Mouse (Mus musculus) A20 (cell line): Measurements from ENCODE around the gene Vmn2r105.

ENCODE experiments used
- DNase-seq: peaks from one replicate; pipeline ENCODE4 v3.0.0-alpha.2; 2011; ENCODE audit warnings: low read depth, low spot score

The Vmn2r105 gene

DNA sequence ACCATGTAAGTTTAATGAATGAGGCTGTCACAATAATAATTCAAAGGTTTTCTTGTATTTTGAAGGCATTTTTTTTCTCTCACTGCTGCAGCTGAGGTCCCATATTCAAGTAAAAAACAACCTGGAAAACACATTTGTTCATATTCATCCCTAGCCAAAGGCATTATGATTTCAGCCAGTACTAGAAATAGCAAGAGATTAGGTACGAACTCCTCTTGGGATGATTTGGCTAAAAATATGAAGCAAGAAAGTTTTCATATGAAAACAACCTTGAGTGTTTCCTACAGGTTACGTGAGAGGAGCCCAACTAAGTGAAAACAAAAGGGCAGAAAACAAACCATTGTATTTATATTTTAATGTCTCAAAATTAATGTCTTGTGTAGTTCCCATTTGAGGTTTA, at the start of gene Vmn2r105:
TSS of gene Vmn2r105 (minus strand) at position 101 of the 400 bp plus-strand sequence.
- no peak for DNase-seq

DNA sequence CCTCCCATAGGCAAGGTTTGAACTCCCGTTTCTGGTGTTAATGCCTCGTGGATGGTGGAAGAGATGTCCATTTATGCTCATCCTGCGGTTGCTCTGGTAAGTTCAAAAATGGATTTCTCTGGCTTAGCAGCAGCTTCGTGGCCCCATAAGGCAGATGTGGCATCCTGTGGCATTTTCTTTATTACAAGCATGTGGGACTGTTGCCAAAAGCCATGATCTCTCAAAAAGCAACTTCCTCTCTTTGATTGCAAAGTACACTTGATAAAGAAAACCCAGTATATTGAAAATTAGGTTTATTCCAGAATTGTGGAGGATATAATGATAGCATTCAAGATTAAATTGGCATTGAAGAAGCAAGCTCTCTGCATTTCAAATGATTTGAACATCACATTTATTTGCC, 20.7 kb upstream of the Vmn2r105 start:
- DNase-seq: no peak

DNA sequence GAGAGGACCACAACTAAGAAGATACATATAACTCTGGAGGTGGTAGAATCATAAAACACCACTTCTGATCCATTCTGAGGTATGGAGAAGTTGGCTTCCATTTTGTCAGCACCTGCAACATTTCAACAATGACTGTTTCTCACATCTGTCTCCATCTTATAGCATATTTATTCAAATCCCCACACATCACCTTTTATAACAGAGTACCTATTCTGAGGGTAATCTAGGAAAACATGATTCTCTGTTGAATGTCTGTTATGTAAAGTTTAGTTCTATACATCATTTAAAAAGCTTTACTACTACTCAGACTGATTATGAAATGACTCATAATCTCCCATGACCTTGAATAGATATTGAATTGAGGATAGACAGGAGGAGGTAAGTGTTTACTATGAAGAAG, 51.9 kb downstream of the Vmn2r105 start, which contains the start of gene Fpr-rs6:
TSS of gene Fpr-rs6 (minus strand) at position 101 of the 400 bp plus-strand sequence.
- no peak for DNase-seq
